Mouse (Mus musculus) C2C12 (cell line): ENCODE measurements around the gene Fdxr. TPM values are rescaled to one million over a fixed set of nuclear protein-coding genes. Genes with fewer than 3 reads are reported as not detected.

Source experiments
- H3K27me3 ChIP-seq: one replicate; pipeline ENCODE4 v1.6.1; 2011; ENCODE audit not compliant: control insufficient read depth, insufficient read depth, insufficient read length
- H3K36me3 ChIP-seq: one replicate; pipeline ENCODE4 v1.6.1; 2011; ENCODE audit not compliant: control insufficient read depth, insufficient read depth
- H3K4me3 ChIP-seq: one replicate; pipeline ENCODE4 v1.5.1; 2011; ENCODE audit warnings: mild to moderate bottlenecking, control low read depth; ENCODE audit not compliant: poor library complexity, insufficient read depth, severe bottlenecking
- H3K79me2 ChIP-seq: one replicate; pipeline ENCODE4 v1.6.1; 2011; ENCODE audit not compliant: control insufficient read depth, insufficient read depth
- H3K79me3 ChIP-seq: one replicate; pipeline ENCODE4 v1.6.1; 2011; ENCODE audit warnings: low read depth, control low read depth
- H3ac ChIP-seq: one replicate; pipeline ENCODE3; 2011; ENCODE audit warnings: low read depth; ENCODE audit not compliant: control insufficient read depth, insufficient read length
- CEBPB ChIP-seq: IDR thresholded peaks from one replicate; pipeline ENCODE4 v1.6.1; 2011; ENCODE audit warnings: low read depth, mild to moderate bottlenecking, control low read depth, moderate library complexity
- CTCF ChIP-seq: IDR thresholded peaks from one replicate; pipeline ENCODE4 v1.5.1; 2011; ENCODE audit not compliant: control insufficient read depth, insufficient read depth, insufficient read length
- FOSL1 ChIP-seq: IDR thresholded peaks from one replicate; pipeline ENCODE4 v1.8.0; 2011; ENCODE audit warnings: mild to moderate bottlenecking, low read length; ENCODE audit not compliant: poor library complexity, insufficient read depth, severe bottlenecking
- MAX ChIP-seq: IDR thresholded peaks from one replicate; pipeline ENCODE4 v1.6.1; 2011; ENCODE audit warnings: mild to moderate bottlenecking, control low read depth
- MYOD1 ChIP-seq: IDR thresholded peaks from one replicate; pipeline ENCODE4 v1.6.1; 2011; ENCODE audit warnings: low read depth; ENCODE audit not compliant: control insufficient read depth, insufficient read length
- MYOG ChIP-seq: IDR thresholded peaks from one replicate; pipeline ENCODE4 v1.6.1; 2011; ENCODE audit not compliant: control insufficient read depth, insufficient read length; ENCODE audit errors: extremely low read depth
- USF1 ChIP-seq: IDR thresholded peaks from one replicate; pipeline ENCODE4 v1.6.1; 2011; ENCODE audit warnings: low read depth, mild to moderate bottlenecking, control low read depth, moderate library complexity
- polyA plus RNA-seq: library from polyadenylated mRNA; unstranded; fragments of >200 nt; fragmentation: generic; extraction: Trizol; gene quantifications from one replicate; pipeline ENCODE4 v1.2.1, GENCODE M21; 2012; ENCODE audit warnings: missing spikeins

Fdxr gene
- polyA plus RNA-seq, 1 experiment = 10.7 TPM

- Histone ChIP-seq H3K36me3 (no peaks in the 10 kb centered on the region), H3K79me3 (no peaks in the 10 kb centered on the region), H3ac (no peak overlapping the region), H3K27me3 (peaks cover 9% of the 10 kb centered on the region), H3K79me2 (no peaks in the 10 kb centered on the region), H3K4me3 (no peak overlapping the region)
- TF ChIP-seq MYOG (no peak), MAX (no peak), CTCF (no peak), CEBPB (no peak), USF1 (no peak), MYOD1 (no peak), FOSL1 (no peak)
These were observed 33.1 kb downstream of the Fdxr start for GRCm38 (mm10) chr11:115243783-115244182.

DNA sequence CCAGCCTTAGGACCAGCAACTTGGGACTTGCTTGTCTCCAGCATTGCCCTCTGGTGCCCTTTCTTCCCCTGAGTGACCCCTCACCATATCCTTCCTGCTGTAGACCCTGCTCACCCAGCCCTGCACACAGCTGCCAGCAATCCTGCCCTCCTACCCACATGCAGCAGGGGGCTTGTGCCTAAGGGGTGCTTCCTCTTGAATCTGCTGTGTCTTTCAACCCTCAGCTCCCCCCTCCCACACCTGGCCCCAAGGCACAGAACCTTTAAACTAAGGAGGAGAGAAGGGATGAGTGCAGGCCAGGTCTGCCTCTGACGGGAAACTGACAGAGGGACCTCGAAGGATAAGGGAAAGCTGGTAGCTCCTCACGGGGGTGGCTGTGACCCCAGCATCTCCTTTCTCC, 34.1 kb downstream of the Fdxr start:
- Histone ChIP-seq H3K27me3 (no peaks in the 10 kb centered on the region), H3K79me3 (no peaks in the 10 kb centered on the region), H3K36me3 (no peaks in the 10 kb centered on the region), H3K79me2 (no peaks in the 10 kb centered on the region), H3K4me3 (no peak overlapping the region), H3ac (no peak overlapping the region)
- no peak for TF ChIP-seq CEBPB
- no peak for TF ChIP-seq MYOG
- no peak for TF ChIP-seq USF1
- no peak for TF ChIP-seq MAX

- Histone ChIP-seq H3K27me3 (no peaks in the 10 kb centered on the region), H3K4me3 (no peak overlapping the region), H3K79me3 (no peaks in the 10 kb centered on the region), H3K79me2 (no peaks in the 10 kb centered on the region), H3ac (no peak overlapping the region), H3K36me3 (no peaks in the 10 kb centered on the region)
- TF ChIP-seq MAX (no peak), CTCF (no peak), CEBPB (no peak), MYOD1 (no peak), MYOG (no peak), FOSL1 (no peak), USF1 (no peak)
These were observed 35.4 kb downstream of the Fdxr start for GRCm38 (mm10) chr11:115241402-115241801.

DNA sequence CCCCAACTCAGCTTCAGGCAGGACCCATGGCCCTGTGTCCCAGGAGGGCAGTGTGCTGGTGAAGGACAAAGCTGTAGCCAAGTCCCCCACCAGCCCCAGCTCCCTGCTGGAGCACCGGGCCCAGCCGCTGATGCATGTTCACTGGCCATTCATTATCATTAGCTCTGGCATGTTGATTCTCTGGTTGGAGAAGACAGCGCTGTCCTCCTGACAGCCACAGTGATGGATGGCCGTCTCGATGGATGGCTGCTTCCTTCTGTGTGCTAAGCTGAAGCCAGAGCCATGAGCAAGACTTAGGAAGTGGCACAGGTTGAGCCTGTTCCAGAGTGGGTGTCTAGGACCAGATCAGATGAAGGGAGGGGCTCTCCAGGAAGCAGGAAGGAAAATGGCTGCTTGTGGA, 40.3 kb downstream of the Fdxr start:
- Histone ChIP-seq H3K79me2 (no peaks in the 10 kb centered on the region), H3K4me3 (no peak overlapping the region), H3ac (no peak overlapping the region), H3K36me3 (no peaks in the 10 kb centered on the region), H3K79me3 (no peaks in the 10 kb centered on the region), H3K27me3 (no peaks in the 10 kb centered on the region)
- no peak for TF ChIP-seq MYOD1
- TF ChIP-seq MYOG = no peak
- TF ChIP-seq USF1 = no peak
- TF ChIP-seq FOSL1 = no peak

- no peak overlapping the region for H3K4me3 ChIP-seq
- H3K79me3 ChIP-seq = no peaks in the 10 kb centered on the region
- TF ChIP-seq FOSL1 (no peak), USF1 (no peak), MYOG (no peak), CEBPB (no peak), CTCF (no peak), MYOD1 (no peak), MAX (no peak)
- no peaks in the 10 kb centered on the region for H3K27me3 ChIP-seq
- no peak overlapping the region for H3ac ChIP-seq
- H3K36me3 ChIP-seq = no peaks in the 10 kb centered on the region
- no peaks in the 10 kb centered on the region for H3K79me2 ChIP-seq
These were observed 42.4 kb downstream of the Fdxr start for GRCm38 (mm10) chr11:115234320-115235044.

DNA sequence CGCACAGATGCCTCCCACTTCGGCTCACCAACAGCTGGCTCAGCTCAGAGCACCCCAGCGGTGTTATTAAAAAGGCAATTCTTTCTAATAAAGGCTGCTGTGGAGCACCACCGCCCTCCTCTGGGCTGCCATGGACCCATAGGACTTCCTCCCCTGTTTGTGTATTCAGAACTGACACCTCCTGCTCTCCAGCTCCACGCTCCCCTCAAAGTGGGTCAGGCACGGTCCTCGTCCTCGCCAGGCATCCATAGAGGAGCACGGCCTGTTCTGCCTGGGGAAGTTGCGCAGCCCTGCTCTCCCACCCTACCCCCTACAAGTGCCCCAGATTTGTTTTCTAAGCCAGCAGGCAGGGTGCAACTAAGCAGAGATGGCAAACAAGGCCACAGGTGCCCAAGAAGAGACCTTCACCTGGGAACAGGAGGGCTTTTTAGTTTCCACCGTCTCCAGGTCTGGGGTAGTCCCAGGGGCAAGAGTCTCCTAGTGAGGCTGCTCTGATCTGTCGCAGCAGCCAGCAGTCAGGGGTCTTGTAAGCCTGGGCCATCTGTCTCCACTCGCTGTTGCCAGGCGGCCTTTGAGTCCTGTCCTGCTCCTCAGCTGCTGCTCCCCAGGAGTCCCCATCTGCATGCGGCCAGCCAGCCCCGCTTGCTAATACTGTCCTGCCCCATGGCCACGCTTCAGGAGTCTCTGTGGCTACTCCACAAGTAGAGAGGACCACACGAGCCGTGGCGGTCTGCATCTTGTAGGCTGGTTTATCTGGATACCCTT, 43.1 kb downstream of the Fdxr start:
- Histone ChIP-seq H3K4me3 (no peak overlapping the region), H3K79me3 (no peaks in the 10 kb centered on the region), H3K79me2 (no peaks in the 10 kb centered on the region), H3K27me3 (no peaks in the 10 kb centered on the region), H3ac (no peak overlapping the region), H3K36me3 (no peaks in the 10 kb centered on the region)
- no peak for TF ChIP-seq CTCF
